Mouse (Mus musculus): ENCODE data around the gene Col4a2.

GRCm38 (mm10) chr8:11464707-11464964 lies 152.0 kb downstream of the Col4a2 start:
- TF ChIP-seq GATA1 (IDR thresholded peaks at IDR 0.05; ENCODE audit: low read length): no peak
- TF ChIP-seq TAL1 (IDR thresholded peaks at IDR 0.05; ENCODE audit: low read length): no peak

All from erythroblast, embryonic 14.5 days (primary cell).